Mouse (Mus musculus): ENCODE measurements around the gene Sf3a1.

- no peak for TF ChIP-seq CTCF (IDR thresholded peaks at IDR 0.05; ENCODE audit: low read depth, low read length)
- TF ChIP-seq POLR2A (IDR thresholded peaks at IDR 0.05; ENCODE audit: insufficient read depth, low read length) = no peak
- TF ChIP-seq EP300 (IDR thresholded peaks at IDR 0.05; ENCODE audit: insufficient read depth, low read depth, low read length) = no peak
Measured at GRCm38 (mm10) chr11:4149886-4150285, 10.3 kb upstream of the Sf3a1 start.

Data from ES-Bruce4 (cell line).